Mouse (Mus musculus) forebrain, embryonic 11.5 days (tissue): ENCODE results near the gene Galnt15. TPM values are rescaled to one million over a fixed set of nuclear protein-coding genes. Genes with fewer than 3 reads are reported as not detected.

ENCODE experiments used
- ATAC-seq: fragments of 200-750 bp; cut with Nextera tagmentation; replicated peaks from 2 replicates; pipeline ENCODE4 v1.8.0; 2017; ENCODE audit warnings: moderate TSS enrichment; ENCODE audit not compliant: low FRiP score
- DNase-seq: peaks from one replicate; pipeline ENCODE4 v3.0.0-alpha.2; 2017; ENCODE audit warnings: low spot score
- H3K27ac ChIP-seq: fragments of 300-500 bp; sonication (generic); 2 replicates; pipeline ENCODE4 v1.5.1; 2014; ENCODE audit warnings: low read depth, low read length
- H3K27me3 ChIP-seq: fragments of 300-500 bp; sonication (generic); 2 replicates; pipeline ENCODE4 v1.6.1; 2014; ENCODE audit warnings: mild to moderate bottlenecking, low read length, mixed read lengths; ENCODE audit not compliant: control insufficient read depth, insufficient read depth
- H3K36me3 ChIP-seq: fragments of 300-500 bp; sonication (generic); 2 replicates; pipeline ENCODE4 v1.6.1; 2014; ENCODE audit warnings: mild to moderate bottlenecking, low read length, moderate library complexity, mixed read lengths; ENCODE audit not compliant: control insufficient read depth, insufficient read depth
- H3K4me1 ChIP-seq: fragments of 300-500 bp; sonication (generic); replicated peaks from 2 replicates; pipeline ENCODE4 v1.6.1; 2014; ENCODE audit warnings: low read length, mixed read lengths; ENCODE audit not compliant: control insufficient read depth, insufficient read depth
- H3K4me2 ChIP-seq: fragments of 300-500 bp; sonication (generic); 2 replicates; pipeline ENCODE4 v1.6.1; 2014; ENCODE audit warnings: low read depth, mild to moderate bottlenecking, low read length, moderate library complexity, mixed read lengths; ENCODE audit not compliant: severe bottlenecking
- H3K4me3 ChIP-seq: fragments of 300-500 bp; sonication (generic); 2 replicates; pipeline ENCODE4 v1.5.1; 2014; ENCODE audit warnings: low read depth, low read length
- H3K9ac ChIP-seq: fragments of 300-500 bp; sonication (generic); 2 replicates; pipeline ENCODE4 v1.6.1; 2014; ENCODE audit warnings: low read length
- H3K9me3 ChIP-seq: fragments of 300-500 bp; sonication (generic); 2 replicates; pipeline ENCODE4 v1.6.1; 2016; ENCODE audit warnings: low read length, mixed read lengths; ENCODE audit not compliant: control insufficient read depth
- WGBS: fragments of 180-500 bp; shearing (Covaris S2); extraction: QIAGEN DNeasy Blood & Tissue Kit; methylation state at CpG from one replicate; pipeline ENCODE4 v1.1.7; 2014; 5-methylcytosine and 5-hydroxymethylcytosine counted together
- polyA plus RNA-seq: library from polyadenylated mRNA; unstranded; fragments of >200 nt; fragmentation: Nextera tagmentation; extraction: Ambion mirVana; gene quantifications from 2 replicates; pipeline ENCODE4 v1.2.1, GENCODE M21; 2014

The Galnt15 gene
- polyA plus RNA-seq, 1 experiment from 2014 or later: 0.05 TPM

DNA sequence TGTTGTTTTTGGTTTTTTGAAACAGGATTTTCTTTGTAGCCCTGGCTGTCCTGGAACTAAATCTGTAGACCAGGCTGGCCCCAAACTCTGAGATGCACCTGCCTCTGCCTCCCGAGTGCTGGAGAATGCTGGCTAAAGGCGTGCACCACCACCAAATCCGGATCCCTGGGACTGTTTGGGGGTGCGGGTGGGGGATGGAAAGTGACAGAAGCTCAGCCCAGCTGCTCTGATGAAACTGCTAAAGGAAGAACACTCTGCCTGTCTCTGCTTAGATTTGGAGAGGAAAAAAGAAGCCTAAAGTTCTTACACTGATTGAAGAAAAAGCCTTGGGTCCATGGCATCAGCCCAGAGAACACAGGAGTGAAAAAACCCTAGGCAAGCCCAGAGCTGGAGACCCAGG lies 74.8 kb downstream of the Galnt15 start:
- 88% methylated on average over 4 of the region's 4 CpGs for WGBS
- Histone ChIP-seq H3K36me3 (peaks cover 5% of the 10 kb centered on the region), H3K4me1 (no peaks in the 10 kb centered on the region), H3K4me3 (no peak overlapping the region), H3K9ac (no peak overlapping the region), H3K27me3 (no peaks in the 10 kb centered on the region), H3K9me3 (no peaks in the 10 kb centered on the region), H3K27ac (no peak overlapping the region), H3K4me2 (no peak overlapping the region)
- peak; percentile 37 for DNase-seq
- ATAC-seq: no peak

GRCm38 (mm10) chr14:32105663-32106062 lies 76.9 kb downstream of the Galnt15 start:
- Histone ChIP-seq H3K9ac (no peak overlapping the region), H3K36me3 (no peaks in the 10 kb centered on the region; the same call in 1 of the 2 replicates), H3K4me3 (no peak overlapping the region), H3K4me1 (no peaks in the 10 kb centered on the region), H3K4me2 (no peak overlapping the region), H3K27ac (no peak overlapping the region), H3K27me3 (no peaks in the 10 kb centered on the region), H3K9me3 (no peaks in the 10 kb centered on the region)
- peak; percentile 21 for DNase-seq
- ATAC-seq: no peak
- WGBS: 74% methylated on average over 7 of the region's 7 CpGs

DNA sequence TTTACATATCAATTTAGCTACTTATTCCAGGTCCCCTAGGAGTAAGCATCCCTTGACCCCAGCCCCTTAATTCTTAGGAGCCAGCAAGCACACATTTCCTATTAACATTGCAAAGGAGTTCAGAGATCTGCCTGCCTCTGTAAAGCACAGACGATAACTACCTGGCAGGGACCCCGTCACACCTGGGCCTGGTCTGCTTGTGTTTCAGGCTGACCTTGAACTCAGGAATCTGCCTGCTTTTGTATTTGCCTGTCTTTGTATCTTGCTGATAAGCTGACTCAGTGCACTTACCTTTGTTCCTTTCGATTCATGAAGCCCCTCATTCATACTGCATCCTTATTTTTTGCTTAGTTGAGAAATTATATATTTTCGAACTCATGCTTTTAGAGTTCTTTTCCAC lies 78.1 kb downstream of the Galnt15 start:
- H3K27ac ChIP-seq: no peak overlapping the region
- H3K36me3 ChIP-seq: no peaks in the 10 kb centered on the region
- WGBS: 93% methylated on average over 4 of the region's 4 CpGs
- H3K4me2 ChIP-seq: no peak overlapping the region
- no peaks in the 10 kb centered on the region for H3K4me1 ChIP-seq
- H3K9me3 ChIP-seq: no peaks in the 10 kb centered on the region
- H3K4me3 ChIP-seq: no peak overlapping the region
- ATAC-seq: no peak
- peak; percentile 24 for DNase-seq
- H3K27me3 ChIP-seq: no peaks in the 10 kb centered on the region
- H3K9ac ChIP-seq: no peak overlapping the region

Other genes with a start within 250 kb of the Galnt15 start
- gene Ankrd28, start 198.3 kb upstream of the Galnt15 start, polyA plus RNA-seq: 13.8 and 14.1 TPM in 2 replicates
- gene Oxnad1, start 56.4 kb downstream of the Galnt15 start, polyA plus RNA-seq: 20.2 and 20.7 TPM in 2 replicates
- gene Dph3, start 56.7 kb downstream of the Galnt15 start, polyA plus RNA-seq: 97.7 and 99.9 TPM in 2 replicates
- gene Msmb, start 113.0 kb downstream of the Galnt15 start, polyA plus RNA-seq: not detected in 2 replicates
- 102 and 105 TPM in 2 replicates for gene Ncoa4, start 130.9 kb downstream of the Galnt15 start, polyA plus RNA-seq
- 274 TPM in 2 replicates for gene Timm23, start 172.9 kb downstream of the Galnt15 start, polyA plus RNA-seq
- 61.2 and 63.6 TPM in 2 replicates for gene Parg, start 173.0 kb downstream of the Galnt15 start, polyA plus RNA-seq